Mouse (Mus musculus) lung, postnatal 0 days (tissue): Measurements from ENCODE around the gene Tmem108.

Source experiments
- CTCF ChIP-seq: IDR thresholded peaks from 2 replicates; pipeline ENCODE4 v1.5.1; 2016; ENCODE audit warnings: antibody characterized with exemption, mild to moderate bottlenecking
- EP300 ChIP-seq: IDR thresholded peaks from 2 replicates; pipeline ENCODE4 v1.6.1; 2016; ENCODE audit warnings: antibody characterized with exemption, mild to moderate bottlenecking, control low read depth

- TF ChIP-seq CTCF (no peak), EP300 (no peak)
Measured at GRCm38 (mm10) chr9:103621870-103622269, 139.8 kb downstream of the Tmem108 start.
